Mouse (Mus musculus) retina, adult 2 months (tissue): ENCODE results near the gene Tmem183a.

Experiments used
- DNase-seq: peaks from one replicate; pipeline ENCODE4 v3.0.0-alpha.2; 2012; ENCODE audit warnings: low read depth, low spot score

Tmem183a gene

GRCm38 (mm10) chr1:134345075-134345474 lies 16.7 kb downstream of the Tmem183a start:
- DNase-seq, result no peak

- peak; percentile 49 for DNase-seq
Observed at GRCm38 (mm10) chr1:134344005-134344950, 17.5 kb downstream of the Tmem183a start.

- DNase-seq, result no peak
Observed at GRCm38 (mm10) chr1:134343567-134343966, 18.2 kb downstream of the Tmem183a start.

GRCm38 (mm10) chr1:134342781-134343310 lies 18.9 kb downstream of the Tmem183a start:
- DNase-seq, result no peak

- DNase-seq, result no peak
Observed at GRCm38 (mm10) chr1:134342278-134342664, 19.5 kb downstream of the Tmem183a start.

- DNase-seq, result no peak
Observed at GRCm38 (mm10) chr1:134341641-134342277, 20.0 kb downstream of the Tmem183a start.

GRCm38 (mm10) chr1:134339757-134340619 lies 21.8 kb downstream of the Tmem183a start:
- no peak for DNase-seq

GRCm38 (mm10) chr1:134339162-134339561 lies 22.6 kb downstream of the Tmem183a start:
- DNase-seq, result no peak

- DNase-seq, result no peak
Observed at GRCm38 (mm10) chr1:134336958-134337710, 24.6 kb downstream of the Tmem183a start.

- DNase-seq, result no peak
Observed at GRCm38 (mm10) chr1:134335924-134336810, 25.6 kb downstream of the Tmem183a start.

GRCm38 (mm10) chr1:134335211-134335923 lies 26.4 kb downstream of the Tmem183a start:
- no peak for DNase-seq

- DNase-seq, result no peak
Observed at GRCm38 (mm10) chr1:134334111-134334827, 27.5 kb downstream of the Tmem183a start.

- no peak for DNase-seq
Observed at GRCm38 (mm10) chr1:134333371-134334110, 28.2 kb downstream of the Tmem183a start.

- no peak for DNase-seq
Observed at GRCm38 (mm10) chr1:134332770-134333271, 29.0 kb downstream of the Tmem183a start, which contains the start of gene Ppfia4. TSS of gene Ppfia4 (minus strand) at chr1:134332928.

- DNase-seq, result peak; percentile 66
Observed at GRCm38 (mm10) chr1:134331879-134332635, 29.7 kb downstream of the Tmem183a start.

- no peak for DNase-seq
Observed at GRCm38 (mm10) chr1:134326841-134327346, 34.9 kb downstream of the Tmem183a start.
